Mouse (Mus musculus) kidney, embryonic 16.5 days (tissue): ENCODE measurements around the gene Gbp5. TPM values are rescaled to one million over a fixed set of nuclear protein-coding genes. Genes with fewer than 3 reads are reported as not detected.
"Not testable (repeated sequence)": the region's sequence is repeated elsewhere in the genome, so short reads cannot be mapped to it uniquely, and the experiment has no call there.

Experiments used
- ATAC-seq: fragments of 200-750 bp; cut with Nextera tagmentation; 2 replicates; pipeline ENCODE4 v1.8.0; 2017; ENCODE audit warnings: moderate TSS enrichment; ENCODE audit not compliant: low FRiP score, low TSS enrichment
- H3K27ac ChIP-seq: fragments of 300-500 bp; sonication (generic); 2 replicates; pipeline ENCODE4 v1.5.1; 2014; ENCODE audit warnings: low read length
- H3K27me3 ChIP-seq: fragments of 300-500 bp; sonication (generic); 2 replicates; pipeline ENCODE4 v1.6.1; 2014; ENCODE audit warnings: low read length, control low read depth, mixed read lengths; ENCODE audit not compliant: insufficient read depth
- H3K36me3 ChIP-seq: fragments of 300-500 bp; sonication (generic); 2 replicates; pipeline ENCODE4 v1.6.1; 2014; ENCODE audit warnings: low read length, control low read depth, mixed read lengths; ENCODE audit not compliant: insufficient read depth
- H3K4me1 ChIP-seq: fragments of 300-500 bp; sonication (generic); 2 replicates; pipeline ENCODE4 v1.6.1; 2014; ENCODE audit warnings: low read length, control low read depth, mixed read lengths; ENCODE audit not compliant: insufficient read depth
- H3K4me2 ChIP-seq: fragments of 300-500 bp; sonication (generic); replicated peaks from 2 replicates; pipeline ENCODE4 v1.6.1; 2014; ENCODE audit warnings: low read depth, low read length
- H3K4me3 ChIP-seq: fragments of 300-500 bp; sonication (generic); 2 replicates; pipeline ENCODE4 v1.5.1; 2014; ENCODE audit warnings: mild to moderate bottlenecking, low read length
- H3K9ac ChIP-seq: fragments of 300-500 bp; sonication (generic); replicated peaks from 2 replicates; pipeline ENCODE4 v1.6.1; 2014; ENCODE audit warnings: low read length
- H3K9me3 ChIP-seq: fragments of 300-500 bp; sonication (generic); 2 replicates; pipeline ENCODE4 v1.6.1; 2016; ENCODE audit warnings: low read length, control low read depth
- WGBS: fragments of 180-500 bp; shearing (Covaris S2); extraction: QIAGEN DNeasy Blood & Tissue Kit; methylation state at CpG from one replicate; pipeline ENCODE4 v1.1.7; 2014; 5-methylcytosine and 5-hydroxymethylcytosine counted together
- polyA plus RNA-seq: library from polyadenylated mRNA; unstranded; fragments of >200 nt; fragmentation: Nextera tagmentation; extraction: Ambion mirVana; gene quantifications from 2 replicates; pipeline ENCODE4 v1.2.1, GENCODE M21; 2015

Gbp5 gene
- polyA plus RNA-seq, 1 experiment from 2014 or later: not detected

GRCm38 (mm10) chr3:142561045-142561646 lies 67.4 kb downstream of the Gbp5 start:
- no peaks in the 10 kb centered on the region for H3K36me3 ChIP-seq
- H3K9me3 ChIP-seq: no peaks in the 10 kb centered on the region
- H3K4me1 ChIP-seq: no peaks in the 10 kb centered on the region; the same call in 1 of the 2 replicates
- no peaks in the 10 kb centered on the region for H3K27me3 ChIP-seq
- no peak overlapping the region for H3K27ac ChIP-seq
- H3K4me2 ChIP-seq: no peak overlapping the region
- 89% methylated on average over 14 of the region's 14 CpGs for WGBS
- H3K4me3 ChIP-seq: no peak overlapping the region
- H3K9ac ChIP-seq: no peak overlapping the region
- no peak for ATAC-seq

- no peak overlapping the region for H3K4me2 ChIP-seq
- no peak overlapping the region for H3K9ac ChIP-seq
- no peaks in the 10 kb centered on the region; the same call in 1 of the 2 replicates for H3K4me1 ChIP-seq
- H3K27me3 ChIP-seq: no peaks in the 10 kb centered on the region
- ATAC-seq: no peak
- 82% methylated on average over 7 of the region's 7 CpGs for WGBS
- no peaks in the 10 kb centered on the region for H3K9me3 ChIP-seq
- H3K36me3 ChIP-seq: no peaks in the 10 kb centered on the region
- no peak overlapping the region for H3K4me3 ChIP-seq
- no peak overlapping the region for H3K27ac ChIP-seq
These were observed 67.9 kb downstream of the Gbp5 start for GRCm38 (mm10) chr3:142561666-142562065.

GRCm38 (mm10) chr3:142567490-142567889 lies 73.7 kb downstream of the Gbp5 start:
- not testable (repeated sequence) for H3K4me3 ChIP-seq, H3K27me3 ChIP-seq, H3K9me3 ChIP-seq, H3K4me1 ChIP-seq, H3K9ac ChIP-seq, H3K4me2 ChIP-seq, H3K27ac ChIP-seq, ATAC-seq, H3K36me3 ChIP-seq
- 64% methylated on average over 5 of the region's 5 CpGs for WGBS

GRCm38 (mm10) chr3:142570738-142571137 lies 77.0 kb downstream of the Gbp5 start:
- Histone ChIP-seq H3K36me3 (no peaks in the 10 kb centered on the region), H3K4me1 (no peaks in the 10 kb centered on the region), H3K27me3 (no peaks in the 10 kb centered on the region), H3K9me3 (no peaks in the 10 kb centered on the region), H3K4me3 (no peak overlapping the region), H3K27ac (no peak overlapping the region), H3K4me2 (no peak overlapping the region), H3K9ac (no peak overlapping the region)
- no peak for ATAC-seq
- WGBS: 96% methylated on average over 4 of the region's 4 CpGs

Other genes with a start within 250 kb of the Gbp5 start
- gene Pdlim5, start 98.3 kb upstream of the Gbp5 start, polyA plus RNA-seq: 47.9 and 50.7 TPM in 2 replicates
- 2.5 and 3.1 TPM in 2 replicates for gene Gbp7, start 36.4 kb downstream of the Gbp5 start, polyA plus RNA-seq
- gene Gbp3, start 66.0 kb downstream of the Gbp5 start, polyA plus RNA-seq: 1.3 and 1.8 TPM in 2 replicates
- not detected in 2 replicates for gene Gbp2b, start 100.9 kb downstream of the Gbp5 start, polyA plus RNA-seq
- gene Gbp2, start 126.6 kb downstream of the Gbp5 start, polyA plus RNA-seq: 1.1 and 1.6 TPM in 2 replicates
- 24.6 and 28.0 TPM in 2 replicates for gene Kyat3, start 207.1 kb downstream of the Gbp5 start, polyA plus RNA-seq